Mouse (Mus musculus) brown adipose tissue, adult 24 weeks (tissue): Measurements from ENCODE around the gene Tln2. TPM values are rescaled to one million over a fixed set of nuclear protein-coding genes. Genes with fewer than 3 reads are reported as not detected.

Experiments
- H3K27ac ChIP-seq: fragments of 200-500 bp; replicated peaks from 2 replicates; pipeline ENCODE4 v1.5.1; 2012; ENCODE audit warnings: low read depth, mild to moderate bottlenecking, low read length
- H3K4me1 ChIP-seq: fragments of 200-500 bp; 2 replicates; pipeline ENCODE4 v1.6.1; 2012; ENCODE audit warnings: low read length, mixed read lengths; ENCODE audit not compliant: control insufficient read depth, insufficient read depth, insufficient read length
- H3K4me3 ChIP-seq: fragments of 200-500 bp; 2 replicates; pipeline ENCODE4 v1.5.1; 2012; ENCODE audit warnings: low read depth, mild to moderate bottlenecking, low read length, moderate library complexity; ENCODE audit not compliant: insufficient read depth
- polyA plus RNA-seq: library from polyadenylated mRNA; stranded (reverse); fragments of >200 nt; gene quantifications from 2 replicates; pipeline ENCODE4 v1.2.4, GENCODE M21; 2012; ENCODE audit not compliant: missing spikeins, insufficient read depth, insufficient read length

Tln2 gene
- polyA plus RNA-seq, 1 experiment = 12.0 TPM

- Histone ChIP-seq H3K4me1 (no peaks in the 10 kb centered on the region), H3K27ac (no peak overlapping the region), H3K4me3 (no peak overlapping the region)
These were observed 383.4 kb downstream of the Tln2 start for GRCm38 (mm10) chr9:67176073-67176472.

- Histone ChIP-seq H3K4me3 (no peak overlapping the region), H3K4me1 (no peaks in the 10 kb centered on the region), H3K27ac (no peak overlapping the region)
These were observed 385.7 kb downstream of the Tln2 start for GRCm38 (mm10) chr9:67173816-67174215.

- no peaks in the 10 kb centered on the region for H3K4me1 ChIP-seq
- no peak overlapping the region for H3K4me3 ChIP-seq
- H3K27ac ChIP-seq = no peak overlapping the region
These were observed 386.3 kb downstream of the Tln2 start for GRCm38 (mm10) chr9:67173154-67173553.

GRCm38 (mm10) chr9:67171409-67171808 lies 388.1 kb downstream of the Tln2 start:
- H3K27ac ChIP-seq = no peak overlapping the region
- no peak overlapping the region for H3K4me3 ChIP-seq
- H3K4me1 ChIP-seq = no peaks in the 10 kb centered on the region

- no peak overlapping the region for H3K4me3 ChIP-seq
- H3K4me1 ChIP-seq = no peaks in the 10 kb centered on the region
- no peak overlapping the region for H3K27ac ChIP-seq
These were observed 388.7 kb downstream of the Tln2 start for GRCm38 (mm10) chr9:67170759-67171158.

- Histone ChIP-seq H3K4me3 (no peak overlapping the region), H3K4me1 (no peaks in the 10 kb centered on the region), H3K27ac (no peak overlapping the region)
These were observed 389.5 kb downstream of the Tln2 start for GRCm38 (mm10) chr9:67170047-67170446.

Other genes with a start within 250 kb of the Tln2 start
- gene C2cd4b, start 199.7 kb upstream of the Tln2 start, polyA plus RNA-seq = not detected in 2 replicates